Mouse (Mus musculus) layer of hippocampus, postnatal 36 days (tissue): ENCODE data around the gene Ambp. TPM values are rescaled to one million over a fixed set of nuclear protein-coding genes. Genes with fewer than 3 reads are reported as not detected.

Experiments
- DNase-seq, 2 experiments: peaks; one replicate each; pipeline ENCODE4 v3.0.0; 2022
- total RNA-seq, 2 experiments: library from RNA; stranded (reverse); gene quantifications; 2 replicates each; pipeline ENCODE4 v1.2.3; 2021

Gene Ambp
- total RNA-seq, 2 experiments from 2014 or later = not detected

DNA sequence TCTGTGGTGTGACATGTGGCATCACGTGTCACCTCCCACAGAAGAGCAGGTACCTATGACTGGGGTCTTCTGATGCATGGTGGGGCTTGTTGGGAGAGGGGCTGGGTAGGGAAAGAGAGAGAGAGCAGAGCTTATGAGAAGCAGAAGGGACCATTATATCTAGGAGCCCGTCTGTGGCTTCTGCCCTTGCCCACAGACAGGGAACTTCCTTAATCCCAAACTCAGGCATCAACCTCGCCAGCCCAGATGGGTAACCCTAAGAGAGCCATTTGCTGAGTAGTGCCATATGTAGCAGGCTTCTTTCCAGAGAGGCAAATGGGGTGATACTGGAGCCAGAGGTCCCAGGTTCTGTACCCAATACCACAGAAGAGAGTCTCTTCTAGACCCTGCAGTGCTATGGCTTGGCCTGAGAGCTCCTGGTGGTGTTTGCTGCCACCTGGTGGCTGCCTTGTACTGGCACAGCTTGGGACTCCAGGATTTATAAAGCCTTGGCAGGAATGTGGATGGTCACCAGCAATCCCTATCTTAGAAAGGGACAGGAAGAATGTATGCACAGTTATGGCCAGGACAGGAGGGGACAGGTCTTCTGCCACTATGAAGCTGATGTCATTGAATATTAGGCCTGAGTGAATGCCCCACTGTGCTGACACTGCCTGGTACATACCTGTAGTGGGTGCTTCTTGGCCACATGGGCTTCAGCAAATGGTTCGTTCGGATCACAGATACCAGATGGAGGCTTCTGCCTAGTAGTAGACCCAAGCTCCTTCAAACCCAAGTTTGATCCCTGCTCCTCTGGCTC lies 35.8 kb downstream of the Ambp start:
- DNase-seq = peak; percentile 74

- no peak for DNase-seq
These were observed 48.9 kb downstream of the Ambp start for GRCm38 (mm10) chr4:63105651-63106050.

- DNase-seq = no peak
These were observed 52.6 kb downstream of the Ambp start for GRCm38 (mm10) chr4:63102025-63102424.

DNA sequence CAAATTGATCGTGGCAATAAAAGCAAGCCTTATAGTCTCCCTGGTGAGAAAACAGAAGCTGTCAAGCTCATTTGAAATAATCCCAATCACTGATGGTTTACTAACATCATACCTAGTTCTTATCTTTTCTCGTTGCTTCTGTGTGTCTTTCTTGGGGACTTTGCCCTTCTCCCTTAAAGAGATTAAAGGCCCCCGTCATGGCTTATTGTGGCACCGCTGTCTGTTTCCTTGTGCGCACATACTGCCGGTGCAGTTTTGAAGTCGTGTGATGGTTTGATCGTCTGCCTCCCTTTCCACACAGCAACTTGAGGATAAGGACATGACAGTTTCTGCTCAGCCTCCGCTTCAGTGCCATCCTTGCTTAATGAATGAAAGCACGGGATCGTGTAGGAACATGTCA lies 54.1 kb downstream of the Ambp start:
- DNase-seq = no peak

- no peak for DNase-seq
These were observed 57.0 kb downstream of the Ambp start for GRCm38 (mm10) chr4:63097603-63098002.

Other genes with a start within 250 kb of the Ambp start
- 1 to 10 TPM; 2.7 to 2.9 TPM for gene Zfp618, start 189.2 kb downstream of the Ambp start, total RNA-seq
- not detected for gene Kif12, start 17.3 kb upstream of the Ambp start, total RNA-seq
- 1 to 10 TPM; 3.9 to 5.4 TPM for gene Col27a1, start 59.2 kb upstream of the Ambp start, total RNA-seq
- not detected for gene Orm1, start 189.8 kb upstream of the Ambp start, total RNA-seq
- gene Orm3, start 201.4 kb upstream of the Ambp start, total RNA-seq = not detected
- gene Orm2, start 207.7 kb upstream of the Ambp start, total RNA-seq = not detected
- gene Akna, start 248.6 kb upstream of the Ambp start, total RNA-seq = 1 to 10 TPM; 2.8 to 3.0 TPM